Mouse (Mus musculus) midbrain, postnatal 0 days (tissue): ENCODE measurements around the gene Sesn2. TPM values are rescaled to one million over a fixed set of nuclear protein-coding genes. Genes with fewer than 3 reads are reported as not detected.

ENCODE experiments used
- ATAC-seq: fragments of 200-750 bp; cut with Nextera tagmentation; 2 replicates; pipeline ENCODE4 v1.8.0; 2017; ENCODE audit warnings: moderate number of reproducible peaks, mild to moderate bottlenecking, moderate TSS enrichment, moderate library complexity; ENCODE audit not compliant: low FRiP score
- DNase-seq: peaks from one replicate; pipeline ENCODE4 v3.0.0-alpha.2; 2015; ENCODE audit warnings: low spot score
- H3K27ac ChIP-seq: fragments of 300-500 bp; sonication (generic); 2 replicates; pipeline ENCODE4 v1.5.1; 2014; ENCODE audit warnings: low read depth, mild to moderate bottlenecking, low read length, mixed read lengths
- H3K27me3 ChIP-seq: fragments of 300-500 bp; sonication (generic); 2 replicates; pipeline ENCODE4 v1.6.1; 2014; ENCODE audit warnings: low read length, control low read depth, mixed read lengths; ENCODE audit not compliant: insufficient read depth
- H3K36me3 ChIP-seq: fragments of 300-500 bp; sonication (generic); 2 replicates; pipeline ENCODE4 v1.6.1; 2014; ENCODE audit warnings: low read length, control low read depth, mixed read lengths; ENCODE audit not compliant: insufficient read depth
- H3K4me1 ChIP-seq: fragments of 300-500 bp; sonication (generic); 2 replicates; pipeline ENCODE4 v1.6.1; 2014; ENCODE audit warnings: mild to moderate bottlenecking, control low read depth, antibody characterized with exemption, low read length, mixed read lengths; ENCODE audit not compliant: insufficient read depth
- H3K4me2 ChIP-seq: fragments of 300-500 bp; sonication (generic); 2 replicates; pipeline ENCODE4 v1.6.1; 2014; ENCODE audit warnings: low read depth, mild to moderate bottlenecking, low read length, mixed read lengths; ENCODE audit not compliant: poor library complexity, severe bottlenecking
- H3K4me3 ChIP-seq: fragments of 300-500 bp; sonication (generic); 2 replicates; pipeline ENCODE4 v1.5.1; 2014; ENCODE audit warnings: low read depth, mild to moderate bottlenecking, low read length, moderate library complexity
- H3K9ac ChIP-seq: fragments of 300-500 bp; sonication (generic); replicated peaks from 2 replicates; pipeline ENCODE4 v1.6.1; 2014; ENCODE audit warnings: mild to moderate bottlenecking, low read length, moderate library complexity, mixed read lengths; ENCODE audit not compliant: poor library complexity, severe bottlenecking
- H3K9me3 ChIP-seq: fragments of 300-500 bp; sonication (generic); 2 replicates; pipeline ENCODE4 v1.6.1; 2016; ENCODE audit warnings: low read length, control low read depth
- CTCF ChIP-seq: IDR thresholded peaks from 2 replicates; pipeline ENCODE4 v1.5.1; 2016; ENCODE audit warnings: antibody characterized with exemption, mild to moderate bottlenecking
- WGBS: fragments of 180-500 bp; shearing (Covaris S2); extraction: QIAGEN DNeasy Blood & Tissue Kit; methylation state at CpG from one replicate; pipeline ENCODE4 v1.1.7; 2014; 5-methylcytosine and 5-hydroxymethylcytosine counted together
- polyA plus RNA-seq: library from polyadenylated mRNA; unstranded; fragments of >200 nt; fragmentation: Nextera tagmentation; extraction: Ambion mirVana; gene quantifications from 2 replicates; pipeline ENCODE4 v1.2.1, GENCODE M21; 2015
- total RNA-seq: library from RNA; depleted of rRNA; stranded (reverse); fragments of >200 nt; gene quantifications from 2 replicates; pipeline ENCODE4 v1.2.3, GENCODE M21; 2014; rRNA removed

The Sesn2 gene
- total and polyA plus RNA-seq, 2 experiments from 2014 or later = 18.2 to 21.4 TPM

DNA sequence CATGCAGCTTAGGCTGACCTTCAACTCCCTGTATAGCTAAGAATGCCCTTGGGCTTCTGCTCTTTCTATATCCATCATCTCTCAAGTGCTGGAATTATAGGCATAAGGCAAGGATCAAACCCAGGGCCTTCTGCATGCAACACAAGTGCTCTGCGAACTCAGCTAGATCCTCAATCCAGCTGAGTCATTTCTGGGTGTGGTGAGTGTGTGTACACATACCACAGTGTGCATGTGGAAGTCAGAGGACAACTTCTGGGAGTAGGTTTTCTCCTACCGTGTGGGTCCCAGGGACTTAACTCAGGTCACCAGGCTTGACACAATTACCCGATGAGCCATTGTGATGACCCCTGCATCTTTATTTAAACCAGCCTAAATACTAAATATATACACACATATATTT is 60.5 kb downstream of the Sesn2 start:
- DNase-seq (no peak), ATAC-seq (no peak)
- WGBS = 87% methylated on average over 3 of the region's 3 CpGs
- H3K4me1 ChIP-seq = no peaks in the 10 kb centered on the region
- H3K36me3 ChIP-seq = no peaks in the 10 kb centered on the region
- no peaks in the 10 kb centered on the region for H3K9me3 ChIP-seq
- no peak overlapping the region for H3K4me2 ChIP-seq
- H3K27me3 ChIP-seq = no peaks in the 10 kb centered on the region
- TF ChIP-seq CTCF = no peak
- H3K27ac ChIP-seq = no peak overlapping the region
- H3K4me3 ChIP-seq = no peak overlapping the region
- no peak overlapping the region for H3K9ac ChIP-seq

DNA sequence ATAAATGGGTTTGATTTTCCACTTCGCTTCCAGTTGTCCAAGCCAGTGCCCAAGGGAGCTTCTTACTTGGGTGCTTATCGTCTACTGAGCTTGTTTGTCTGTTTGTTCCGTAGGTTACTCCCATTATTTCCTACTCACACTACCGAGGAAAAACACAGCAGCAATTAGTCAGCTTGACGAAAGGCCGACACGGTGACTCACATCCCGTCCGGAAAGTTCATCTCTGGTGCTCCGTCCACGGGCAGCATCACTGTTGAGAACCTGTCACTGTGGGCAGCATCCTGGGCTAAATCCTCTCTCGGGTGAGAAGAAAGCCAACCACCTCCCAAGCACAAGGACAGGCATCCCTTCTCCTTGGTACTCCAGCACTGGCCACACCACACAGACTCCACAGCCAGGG is 64.2 kb downstream of the Sesn2 start:
- Histone ChIP-seq H3K4me3 (no peak overlapping the region), H3K36me3 (no peaks in the 10 kb centered on the region), H3K27me3 (no peaks in the 10 kb centered on the region), H3K4me2 (no peak overlapping the region), H3K9me3 (no peaks in the 10 kb centered on the region), H3K27ac (no peak overlapping the region), H3K9ac (no peak overlapping the region), H3K4me1 (no peaks in the 10 kb centered on the region)
- ATAC-seq (no peak), DNase-seq (no peak)
- no peak for TF ChIP-seq CTCF
- WGBS = 86% methylated on average over 12 of the region's 12 CpGs

DNA sequence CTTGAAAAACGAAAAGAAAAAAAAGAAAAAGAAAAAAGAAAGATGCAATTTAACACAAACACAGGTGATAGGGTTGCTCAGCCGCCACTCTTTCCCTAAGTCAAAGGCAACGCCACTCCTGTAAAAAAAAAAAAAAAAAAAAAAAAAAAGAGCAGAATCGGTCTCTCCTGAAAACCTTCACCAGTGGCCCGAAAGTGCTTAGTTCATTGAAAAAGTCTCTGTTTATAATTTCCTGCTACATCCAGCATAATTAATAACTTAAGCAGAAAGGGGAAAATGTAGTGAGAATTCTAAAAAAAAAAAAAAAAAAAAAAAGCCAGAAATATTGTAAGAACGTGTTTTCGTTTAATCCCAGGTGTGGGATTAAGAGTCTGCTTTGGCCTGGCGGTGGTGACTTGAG is 65.8 kb downstream of the Sesn2 start:
- Histone ChIP-seq H3K4me3 (no peak overlapping the region), H3K4me2 (no peak overlapping the region), H3K36me3 (no peaks in the 10 kb centered on the region), H3K27ac (no peak overlapping the region), H3K4me1 (no peaks in the 10 kb centered on the region), H3K27me3 (no peaks in the 10 kb centered on the region), H3K9me3 (no peaks in the 10 kb centered on the region), H3K9ac (no peak overlapping the region)
- ATAC-seq = no peak
- WGBS = 82% methylated on average over 8 of the region's 8 CpGs
- no peak for DNase-seq
- TF ChIP-seq CTCF = no peak

Other genes starting within 250 kb of the Sesn2 start
- gene Gmeb1, start 248.9 kb downstream of the Sesn2 start, total RNA-seq = 10.6 and 21.0 TPM in 2 replicates
- gene Gmeb1, start 248.9 kb downstream of the Sesn2 start, polyA plus RNA-seq = 28.8 and 30.5 TPM in 2 replicates
- gene Taf12, start 236.1 kb downstream of the Sesn2 start, total RNA-seq = 9.0 and 19.8 TPM in 2 replicates
- gene Taf12, start 236.1 kb downstream of the Sesn2 start, polyA plus RNA-seq = 30.3 and 33.1 TPM in 2 replicates
- 0.38 and 3.3 TPM in 2 replicates for gene Rab42, start 207.1 kb downstream of the Sesn2 start, total RNA-seq
- 4.2 and 4.3 TPM in 2 replicates for gene Rab42, start 207.1 kb downstream of the Sesn2 start, polyA plus RNA-seq
- gene Trnau1ap, start 181.0 kb downstream of the Sesn2 start, total RNA-seq = 47.7 and 55.2 TPM in 2 replicates
- 56.9 and 63.0 TPM in 2 replicates for gene Trnau1ap, start 181.0 kb downstream of the Sesn2 start, polyA plus RNA-seq
- 18.7 and 23.4 TPM in 2 replicates for gene Rcc1, start 156.9 kb downstream of the Sesn2 start, total RNA-seq
- 21.7 and 21.9 TPM in 2 replicates for gene Rcc1, start 156.9 kb downstream of the Sesn2 start, polyA plus RNA-seq
- gene Phactr4, start 88.0 kb downstream of the Sesn2 start, total RNA-seq = 3.8 and 4.8 TPM in 2 replicates
- 4.8 and 4.9 TPM in 2 replicates for gene Phactr4, start 88.0 kb downstream of the Sesn2 start, polyA plus RNA-seq
- 14.3 and 17.5 TPM in 2 replicates for gene Med18, start 46.6 kb downstream of the Sesn2 start, total RNA-seq
- 13.0 and 13.1 TPM in 2 replicates for gene Med18, start 46.6 kb downstream of the Sesn2 start, polyA plus RNA-seq
- 800 and 923 TPM in 2 replicates for gene Atpif1, start 23.2 kb upstream of the Sesn2 start, total RNA-seq
- gene Atpif1, start 23.2 kb upstream of the Sesn2 start, polyA plus RNA-seq = 1,645 and 1,681 TPM in 2 replicates
- gene Dnajc8, start 25.0 kb upstream of the Sesn2 start, total RNA-seq = 89.1 and 101 TPM in 2 replicates
- 168 and 169 TPM in 2 replicates for gene Dnajc8, start 25.0 kb upstream of the Sesn2 start, polyA plus RNA-seq
- gene Ptafr, start 53.6 kb upstream of the Sesn2 start, total RNA-seq = 0.66 and 1.1 TPM in 2 replicates
- gene Ptafr, start 53.6 kb upstream of the Sesn2 start, polyA plus RNA-seq = 0.26 and 0.56 TPM in 2 replicates
- 15.7 and 25.8 TPM in 2 replicates for gene Eya3, start 128.5 kb upstream of the Sesn2 start, total RNA-seq
- 4.5 and 5.1 TPM in 2 replicates for gene Eya3, start 128.5 kb upstream of the Sesn2 start, polyA plus RNA-seq
- 6.2 and 7.1 TPM in 2 replicates for gene Xkr8, start 222.0 kb upstream of the Sesn2 start, total RNA-seq
- 6.4 and 6.9 TPM in 2 replicates for gene Xkr8, start 222.0 kb upstream of the Sesn2 start, polyA plus RNA-seq
- gene Smpdl3b, start 246.8 kb upstream of the Sesn2 start, total RNA-seq = 0.47 and 1.3 TPM in 2 replicates
- gene Smpdl3b, start 246.8 kb upstream of the Sesn2 start, polyA plus RNA-seq = 1.1 and 1.2 TPM in 2 replicates